Mouse (Mus musculus) kidney, adult 11 months (tissue): Measurements from ENCODE around the gene 4930518I15Rik.
"Not testable (repeated sequence)": the region's sequence is repeated elsewhere in the genome, so short reads cannot be mapped to it uniquely, and the experiment has no call there.

Experiments
- DNase-seq: peaks from one replicate; pipeline ENCODE4 v3.0.0; 2022

The 4930518I15Rik gene

GRCm38 (mm10) chr2:156857835-156858234 lies at the start of gene 4930518I15Rik:
TSS of gene 4930518I15Rik (minus strand) at chr2:156857946.
- DNase-seq = no peak

GRCm38 (mm10) chr2:156905931-156906330 lies 48.2 kb upstream of the 4930518I15Rik start:
- not testable (repeated sequence) for DNase-seq

GRCm38 (mm10) chr2:156904976-156905717 lies 47.4 kb upstream of the 4930518I15Rik start:
- DNase-seq = peak; percentile 21

- no peak for DNase-seq
Measured at GRCm38 (mm10) chr2:156903367-156903766, 45.6 kb upstream of the 4930518I15Rik start.

GRCm38 (mm10) chr2:156902411-156902810 lies 44.7 kb upstream of the 4930518I15Rik start:
- DNase-seq = not testable (repeated sequence)

- DNase-seq = no peak
Measured at GRCm38 (mm10) chr2:156901883-156902282, 44.1 kb upstream of the 4930518I15Rik start.

- no peak for DNase-seq
Measured at GRCm38 (mm10) chr2:156901344-156901743, 43.6 kb upstream of the 4930518I15Rik start.

- DNase-seq = no peak
Measured at GRCm38 (mm10) chr2:156899184-156899583, 41.4 kb upstream of the 4930518I15Rik start.

GRCm38 (mm10) chr2:156898374-156898773 lies 40.6 kb upstream of the 4930518I15Rik start:
- no peak for DNase-seq

- no peak for DNase-seq
Measured at GRCm38 (mm10) chr2:156897034-156897433, 39.3 kb upstream of the 4930518I15Rik start.

- DNase-seq = no peak
Measured at GRCm38 (mm10) chr2:156896384-156896914, 38.7 kb upstream of the 4930518I15Rik start.

- peak; percentile 22 for DNase-seq
Measured at GRCm38 (mm10) chr2:156894496-156895265, 36.9 kb upstream of the 4930518I15Rik start.

- no peak for DNase-seq
Measured at GRCm38 (mm10) chr2:156892821-156893220, 35.1 kb upstream of the 4930518I15Rik start.

- DNase-seq = no peak
Measured at GRCm38 (mm10) chr2:156892240-156892639, 34.5 kb upstream of the 4930518I15Rik start.

- DNase-seq = no peak
Measured at GRCm38 (mm10) chr2:156888490-156888889, 30.7 kb upstream of the 4930518I15Rik start.

- no peak for DNase-seq
Measured at GRCm38 (mm10) chr2:156887017-156887416, 29.3 kb upstream of the 4930518I15Rik start, which contains the start of gene Sla2. TSS of gene Sla2 (minus strand) at chr2:156887192.

GRCm38 (mm10) chr2:156886084-156886631 lies 28.4 kb upstream of the 4930518I15Rik start:
- DNase-seq = no peak

GRCm38 (mm10) chr2:156885666-156886065 lies 27.9 kb upstream of the 4930518I15Rik start:
- DNase-seq = not testable (repeated sequence)

- no peak for DNase-seq
Measured at GRCm38 (mm10) chr2:156884396-156885211, 26.9 kb upstream of the 4930518I15Rik start.

GRCm38 (mm10) chr2:156882431-156883001 lies 24.8 kb upstream of the 4930518I15Rik start:
- DNase-seq = no peak

GRCm38 (mm10) chr2:156879541-156879940 lies 21.8 kb upstream of the 4930518I15Rik start:
- DNase-seq = no peak

- DNase-seq = no peak
Measured at GRCm38 (mm10) chr2:156877726-156878125, 20.0 kb upstream of the 4930518I15Rik start.
